Mouse (Mus musculus): ENCODE results near the gene Eci1. TPM values are rescaled to one million over a fixed set of nuclear protein-coding genes. Genes with fewer than 3 reads are reported as not detected.

Eci1 gene
- total RNA-seq, 2 experiments from 2014 or later, result 412 to 459 TPM

DNA sequence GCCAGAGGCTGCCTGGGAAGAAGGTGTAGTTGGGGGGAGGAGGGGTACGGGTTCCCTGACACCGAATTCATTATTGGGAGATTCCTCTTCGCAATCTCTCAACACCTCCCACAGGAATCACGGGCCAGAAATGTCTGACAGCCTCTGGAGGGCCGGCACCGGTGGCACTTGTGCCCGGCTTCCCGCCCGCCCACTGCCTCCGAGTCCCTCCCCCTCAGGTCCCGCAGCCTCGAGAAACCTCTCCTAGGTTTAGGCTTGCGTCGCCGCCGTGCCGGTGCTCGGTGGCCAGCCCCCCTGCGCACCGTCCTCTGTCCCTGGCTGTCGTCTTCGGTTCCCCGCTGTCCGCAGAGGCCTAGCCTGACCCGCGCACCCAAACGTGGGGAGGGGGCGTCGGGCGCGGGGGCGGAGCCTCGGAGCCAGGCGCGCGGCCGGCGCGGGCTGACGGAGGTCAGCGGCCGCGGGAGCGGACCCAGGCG, 61.8 kb downstream of the Eci1 start, which contains the start of gene Caskin1:
TSS of gene Caskin1 (plus strand) at position 416 of the 476 bp plus-strand sequence.
- intact Hi-C loops (cut with DNase I), result no loop called here
- DNase-seq, result no peak

DNA sequence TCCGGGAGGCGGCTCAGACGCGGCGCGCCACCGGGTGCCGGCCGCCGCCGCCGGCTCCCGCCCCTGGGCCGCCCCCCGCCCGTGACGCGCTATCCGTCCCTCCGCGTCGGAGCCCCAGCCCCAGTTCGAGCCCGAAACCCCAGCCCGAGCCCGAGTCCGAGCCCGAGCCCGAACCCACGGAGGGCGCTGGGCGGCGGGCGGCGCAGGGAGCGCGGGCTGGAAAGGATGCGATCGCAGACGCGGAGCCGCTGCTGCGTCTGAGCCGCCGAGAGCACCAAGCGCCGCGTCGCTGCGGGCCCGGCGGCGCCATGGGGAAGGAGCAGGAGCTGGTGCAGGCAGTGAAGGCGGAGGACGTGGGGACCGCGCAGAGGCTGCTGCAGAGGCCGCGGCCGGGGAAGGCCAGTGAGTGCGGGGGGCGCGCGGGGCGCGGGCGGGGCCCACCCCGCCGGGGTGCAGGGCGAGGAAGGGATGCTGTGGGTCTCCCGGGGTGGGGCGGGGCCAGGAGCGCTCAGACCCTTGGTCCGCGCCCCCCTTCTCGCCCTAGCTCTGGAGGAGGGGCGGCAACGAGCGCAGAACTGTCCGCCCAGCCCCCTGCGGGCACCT, 62.3 kb downstream of the Eci1 start:
- peak; percentile 40 to 45 for DNase-seq
- intact Hi-C loops (cut with DNase I), result no loop called here

Other genes starting within 250 kb of the Eci1 start
- 10 to 100 TPM in 1 of 2 experiments, 1 to 10 TPM in 1; 8.4 to 11.0 TPM for gene Tbc1d24, start 221.1 kb upstream of the Eci1 start, total RNA-seq (2021)
- gene Ntn3, start 217.1 kb upstream of the Eci1 start, total RNA-seq (2021), result 1 to 10 TPM; 1.6 to 1.7 TPM
- gene Tedc2, start 205.8 kb upstream of the Eci1 start, total RNA-seq (2021), result 1 to 10 TPM; 3.5 to 5.0 TPM
- 1 to 10 TPM; 6.9 to 7.7 TPM for gene Ccnf, start 175.2 kb upstream of the Eci1 start, total RNA-seq (2021)
- gene Abca17, start 75.6 kb upstream of the Eci1 start, total RNA-seq (2021), result not detected
- gene Abca3, start 74.7 kb upstream of the Eci1 start, total RNA-seq (2021), result 10 to 100 TPM; 14.5 to 15.3 TPM
- 10 to 100 TPM; 94.7 to 97.3 TPM for gene Rnps1, start 12.1 kb upstream of the Eci1 start, total RNA-seq (2021)
- gene Dnase1l2, start 16.5 kb downstream of the Eci1 start, total RNA-seq (2021), result 1 to 10 TPM; 1.0 to 1.6 TPM
- 10 to 100 TPM; 15.6 to 15.9 TPM for gene E4f1, start 43.7 kb downstream of the Eci1 start, total RNA-seq (2021)
- 10 to 100 TPM; 38.5 to 39.9 TPM for gene Pgp, start 43.8 kb downstream of the Eci1 start, total RNA-seq (2021)
- under 1 TPM in 1 of 2 experiments, not detected in 1; 0.26 TPM for gene Bricd5, start 47.2 kb downstream of the Eci1 start, total RNA-seq (2021)
- 10 to 100 TPM; 11.6 to 12.9 TPM for gene Mlst8, start 52.4 kb downstream of the Eci1 start, total RNA-seq (2021)
- gene Caskin1, start 62.0 kb downstream of the Eci1 start, total RNA-seq (2021), result under 1 TPM; 0.48 to 0.52 TPM
- gene Traf7, start 101.3 kb downstream of the Eci1 start, total RNA-seq (2021), result 10 to 100 TPM; 75.9 to 77.9 TPM
- under 1 TPM; 0.32 to 0.45 TPM for gene Rab26, start 107.6 kb downstream of the Eci1 start, total RNA-seq (2021)
- 10 to 100 TPM; 60.1 to 72.2 TPM for gene Pkd1, start 123.2 kb downstream of the Eci1 start, total RNA-seq (2021)
- gene Tsc2, start 206.0 kb downstream of the Eci1 start, total RNA-seq (2021), result 10 to 100 TPM; 86.0 to 95.6 TPM
- 1 to 10 TPM; 3.2 to 3.4 TPM for gene Nthl1, start 206.0 kb downstream of the Eci1 start, total RNA-seq (2021)
- gene Slc9a3r2, start 223.7 kb downstream of the Eci1 start, total RNA-seq (2021), result 100 to 1,000 TPM; 108 to 133 TPM
- gene Npw, start 231.8 kb downstream of the Eci1 start, total RNA-seq (2021), result not detected
- 10 to 100 TPM; 25.1 to 25.4 TPM for gene Zfp598, start 243.0 kb downstream of the Eci1 start, total RNA-seq (2021)